Mouse (Mus musculus): ENCODE data around the gene Lmntd2. TPM values are rescaled to one million over a fixed set of nuclear protein-coding genes. Genes with fewer than 3 reads are reported as not detected.

The Lmntd2 gene
- polyA plus RNA-seq, 1 experiment from 2014 or later = 1.4 TPM

- peak; percentile 6; the same call in 1 of the 2 replicates for ATAC-seq (ENCODE audit: low read depth)
- Histone ChIP-seq H3K36me3 (ENCODE audit: control insufficient read depth, insufficient read depth, low read length) (peaks cover 25% of the 10 kb centered on the region), H3K9me3 (ENCODE audit: control insufficient read depth, low read length) (no peaks in the 10 kb centered on the region), H3K27me3 (ENCODE audit: control insufficient read depth, insufficient read depth, low read depth, low read length) (peaks cover 4% of the 10 kb centered on the region; the same call in 1 of the 2 replicates), H3K4me3 (ENCODE audit: low read length) (peak overlapping the region; percentile 94), H3K4me2 (ENCODE audit: low read depth, low read length) (peak overlapping the region; percentile 96), H3K9ac (ENCODE audit: low read length) (peak overlapping the region; percentile 63), H3K27ac (ENCODE audit: low read length) (peak overlapping the region; percentile 68), H3K4me1 (replicated peaks; ENCODE audit: control insufficient read depth, insufficient read depth, low read length) (peaks cover 19% of the 10 kb centered on the region)
- WGBS = 0% methylated on average over 28 of the region's 28 CpGs
Observed at GRCm38 (mm10) chr7:141194830-141195229, 19.1 kb downstream of the Lmntd2 start.

DNA sequence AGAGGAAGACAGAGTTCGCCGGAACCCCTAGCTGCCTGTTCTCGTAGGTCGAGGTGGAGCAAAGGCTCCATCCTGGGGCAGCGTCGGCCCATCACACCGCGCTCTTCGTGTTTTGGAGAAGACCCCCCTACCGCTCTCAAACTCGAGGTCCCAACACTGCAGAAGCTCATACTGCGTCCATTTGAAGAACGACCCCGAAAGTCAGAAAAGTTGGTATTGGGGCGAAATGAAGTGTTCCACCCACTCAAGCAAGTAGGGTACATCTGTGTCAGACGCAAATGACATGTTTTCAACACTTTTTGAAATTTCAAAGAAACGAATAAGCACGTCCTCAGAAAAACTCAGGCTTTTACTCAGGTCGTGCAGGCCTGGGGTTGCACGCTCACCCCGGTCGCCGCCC lies 19.5 kb downstream of the Lmntd2 start:
- 0% methylated on average over 23 of the region's 23 CpGs for WGBS
- Histone ChIP-seq H3K4me3 (ENCODE audit: low read length) (peak overlapping the region; percentile 94), H3K27ac (ENCODE audit: low read length) (peak overlapping the region; percentile 68), H3K9ac (ENCODE audit: low read length) (peak overlapping the region; percentile 63), H3K9me3 (ENCODE audit: control insufficient read depth, low read length) (no peaks in the 10 kb centered on the region), H3K4me1 (replicated peaks; ENCODE audit: control insufficient read depth, insufficient read depth, low read length) (peaks cover 19% of the 10 kb centered on the region), H3K4me2 (ENCODE audit: low read depth, low read length) (peak overlapping the region; percentile 96), H3K36me3 (ENCODE audit: control insufficient read depth, insufficient read depth, low read length) (peaks cover 29% of the 10 kb centered on the region), H3K27me3 (ENCODE audit: control insufficient read depth, insufficient read depth, low read depth, low read length) (peaks cover 4% of the 10 kb centered on the region; the same call in 1 of the 2 replicates)
- ATAC-seq (ENCODE audit: low read depth) = no peak

- peak within 1 kb of the TSS; percentile 88 for H3K27ac ChIP-seq (ENCODE audit: low read length)
- H3K9ac ChIP-seq (ENCODE audit: low read length) = peak within 1 kb of the TSS; percentile 97
- H3K4me1 ChIP-seq (replicated peaks; ENCODE audit: control insufficient read depth, insufficient read depth, low read length) = peaks cover 19% of the 10 kb centered on the region
- peak within 1 kb of the TSS; percentile 96 for H3K4me2 ChIP-seq (ENCODE audit: low read depth, low read length)
- WGBS = under 1% methylated on average over 31 of the region's 39 CpGs
- H3K36me3 ChIP-seq (ENCODE audit: control insufficient read depth, insufficient read depth, low read length) = peaks cover 33% of the 10 kb centered on the region
- peak within 1 kb of the TSS; percentile 94 for H3K4me3 ChIP-seq (ENCODE audit: low read length)
- ATAC-seq (ENCODE audit: low read depth) = peak; percentile 97
- no peaks in the 10 kb centered on the region for H3K9me3 ChIP-seq (ENCODE audit: control insufficient read depth, low read length)
- H3K27me3 ChIP-seq (ENCODE audit: control insufficient read depth, insufficient read depth, low read depth, low read length) = peaks cover 4% of the 10 kb centered on the region; the same call in 1 of the 2 replicates
Observed at GRCm38 (mm10) chr7:141193948-141194347, 19.9 kb downstream of the Lmntd2 start, which contains the start of the genes Hras and Lrrc56. Gene Hras (minus strand): TSS chr7:141194005. Gene Lrrc56 (plus strand): TSS chr7:141194157.

GRCm38 (mm10) chr7:141193348-141193856 lies 20.5 kb downstream of the Lmntd2 start:
- H3K27me3 ChIP-seq (ENCODE audit: control insufficient read depth, insufficient read depth, low read depth, low read length) = peaks cover 4% of the 10 kb centered on the region; the same call in 1 of the 2 replicates
- H3K9ac ChIP-seq (ENCODE audit: low read length) = peak overlapping the region; percentile 97
- peak overlapping the region; percentile 94 for H3K4me3 ChIP-seq (ENCODE audit: low read length)
- H3K4me1 ChIP-seq (replicated peaks; ENCODE audit: control insufficient read depth, insufficient read depth, low read length) = peaks cover 19% of the 10 kb centered on the region
- peak overlapping the region; percentile 87 for H3K4me2 ChIP-seq (ENCODE audit: low read depth, low read length)
- H3K36me3 ChIP-seq (ENCODE audit: control insufficient read depth, insufficient read depth, low read length) = peaks cover 35% of the 10 kb centered on the region
- ATAC-seq (ENCODE audit: low read depth) = peak; percentile 23
- no peaks in the 10 kb centered on the region for H3K9me3 ChIP-seq (ENCODE audit: control insufficient read depth, low read length)
- 0% methylated on average over 39 of the region's 43 CpGs for WGBS
- H3K27ac ChIP-seq (ENCODE audit: low read length) = peak overlapping the region; percentile 88

- H3K36me3 ChIP-seq (ENCODE audit: control insufficient read depth, insufficient read depth, low read length) = peaks cover 35% of the 10 kb centered on the region
- peak overlapping the region; percentile 94 for H3K4me3 ChIP-seq (ENCODE audit: low read length)
- no peaks in the 10 kb centered on the region for H3K9me3 ChIP-seq (ENCODE audit: control insufficient read depth, low read length)
- H3K27me3 ChIP-seq (ENCODE audit: control insufficient read depth, insufficient read depth, low read depth, low read length) = peaks cover 4% of the 10 kb centered on the region; the same call in 1 of the 2 replicates
- H3K4me2 ChIP-seq (ENCODE audit: low read depth, low read length) = peak overlapping the region; percentile 87
- 22% methylated on average over 12 of the region's 12 CpGs for WGBS
- peak overlapping the region; percentile 88 for H3K27ac ChIP-seq (ENCODE audit: low read length)
- peaks cover 19% of the 10 kb centered on the region for H3K4me1 ChIP-seq (replicated peaks; ENCODE audit: control insufficient read depth, insufficient read depth, low read length)
- ATAC-seq (ENCODE audit: low read depth) = peak; percentile 5; the same call in 1 of the 2 replicates
- H3K9ac ChIP-seq (ENCODE audit: low read length) = peak overlapping the region; percentile 97
Observed at GRCm38 (mm10) chr7:141192776-141193347, 21.0 kb downstream of the Lmntd2 start.

DNA sequence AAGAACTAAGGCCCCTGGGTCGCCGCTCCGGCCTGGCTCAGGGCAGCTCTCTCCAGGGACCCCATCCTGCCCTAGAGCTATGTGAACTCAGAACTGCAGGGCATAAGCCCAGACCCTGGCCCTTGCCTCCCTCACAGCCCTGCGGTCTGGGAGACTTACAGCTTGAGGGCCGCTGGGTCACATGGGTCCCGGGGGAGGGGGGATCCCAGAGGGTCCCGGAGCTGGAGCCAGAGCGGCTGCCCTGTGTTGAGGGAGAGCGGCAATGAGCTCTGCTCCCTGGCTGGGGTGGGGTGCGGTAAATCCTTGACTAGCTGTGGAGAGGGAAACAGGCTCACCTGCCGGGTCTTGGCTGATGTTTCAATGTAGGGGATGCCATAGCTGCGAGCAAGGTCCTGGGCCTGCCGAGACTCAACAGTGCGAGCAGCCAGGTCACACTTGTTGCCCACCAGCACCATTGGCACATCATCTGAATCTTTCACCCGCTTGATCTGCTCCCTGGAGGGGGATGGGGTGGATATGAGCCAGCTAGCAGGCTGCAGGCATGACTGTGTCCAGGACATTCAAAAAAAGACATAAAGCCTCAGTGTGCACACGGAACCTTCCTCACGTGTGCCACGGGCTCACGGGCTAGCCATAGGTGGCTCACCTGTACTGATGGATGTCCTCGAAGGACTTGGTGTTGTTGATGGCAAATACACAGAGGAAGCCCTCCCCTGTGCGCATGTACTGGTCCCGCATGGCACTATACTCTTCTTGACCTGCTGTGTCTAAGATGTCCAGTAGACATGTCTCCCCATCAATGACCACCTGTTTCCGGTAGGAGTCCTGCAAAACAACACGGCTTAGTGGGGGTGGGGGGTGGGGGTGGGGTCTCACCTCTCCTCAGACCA lies 21.8 kb downstream of the Lmntd2 start:
- peaks cover 19% of the 10 kb centered on the region for H3K4me1 ChIP-seq (replicated peaks; ENCODE audit: control insufficient read depth, insufficient read depth, low read length)
- WGBS = 84% methylated on average over 24 of the region's 24 CpGs
- ATAC-seq (ENCODE audit: low read depth) = no peak
- H3K4me2 ChIP-seq (ENCODE audit: low read depth, low read length) = peak overlapping the region; percentile 87
- no peaks in the 10 kb centered on the region for H3K9me3 ChIP-seq (ENCODE audit: control insufficient read depth, low read length)
- H3K4me3 ChIP-seq (ENCODE audit: low read length) = peak overlapping the region; percentile 94
- H3K27me3 ChIP-seq (ENCODE audit: control insufficient read depth, insufficient read depth, low read depth, low read length) = peaks cover 3% of the 10 kb centered on the region; the same call in 1 of the 2 replicates
- H3K9ac ChIP-seq (ENCODE audit: low read length) = peak overlapping the region; percentile 97; the same call in 1 of the 2 replicates
- H3K36me3 ChIP-seq (ENCODE audit: control insufficient read depth, insufficient read depth, low read length) = peaks cover 35% of the 10 kb centered on the region
- H3K27ac ChIP-seq (ENCODE audit: low read length) = no peak overlapping the region

- Histone ChIP-seq H3K9me3 (ENCODE audit: control insufficient read depth, low read length) (no peaks in the 10 kb centered on the region), H3K4me2 (ENCODE audit: low read depth, low read length) (no peak overlapping the region), H3K27me3 (ENCODE audit: control insufficient read depth, insufficient read depth, low read depth, low read length) (no peaks in the 10 kb centered on the region), H3K36me3 (ENCODE audit: control insufficient read depth, insufficient read depth, low read length) (peaks cover 35% of the 10 kb centered on the region), H3K27ac (ENCODE audit: low read length) (0 out of 2 replicates have a peak overlapping the region, but pooled peaks have one; percentile 22), H3K4me1 (replicated peaks; ENCODE audit: control insufficient read depth, insufficient read depth, low read length) (peaks cover 19% of the 10 kb centered on the region), H3K9ac (ENCODE audit: low read length) (no peak overlapping the region), H3K4me3 (ENCODE audit: low read length) (no peak overlapping the region)
- no peak for ATAC-seq (ENCODE audit: low read depth)
- 68% methylated on average over 14 of the region's 14 CpGs for WGBS
Observed at GRCm38 (mm10) chr7:141191036-141191435, 22.8 kb downstream of the Lmntd2 start.

- H3K4me1 ChIP-seq (replicated peaks; ENCODE audit: control insufficient read depth, insufficient read depth, low read length) = peaks cover 19% of the 10 kb centered on the region
- H3K4me2 ChIP-seq (ENCODE audit: low read depth, low read length) = no peak overlapping the region
- H3K9ac ChIP-seq (ENCODE audit: low read length) = no peak overlapping the region
- H3K4me3 ChIP-seq (ENCODE audit: low read length) = no peak overlapping the region
- no peak for ATAC-seq (ENCODE audit: low read depth)
- peaks cover 35% of the 10 kb centered on the region for H3K36me3 ChIP-seq (ENCODE audit: control insufficient read depth, insufficient read depth, low read length)
- H3K9me3 ChIP-seq (ENCODE audit: control insufficient read depth, low read length) = no peaks in the 10 kb centered on the region
- no peak overlapping the region for H3K27ac ChIP-seq (ENCODE audit: low read length)
- WGBS = 90% methylated on average over 3 of the region's 3 CpGs
- no peaks in the 10 kb centered on the region for H3K27me3 ChIP-seq (ENCODE audit: control insufficient read depth, insufficient read depth, low read depth, low read length)
Observed at GRCm38 (mm10) chr7:141190220-141190619, 23.7 kb downstream of the Lmntd2 start.

- no peak overlapping the region for H3K9ac ChIP-seq (ENCODE audit: low read length)
- H3K4me1 ChIP-seq (replicated peaks; ENCODE audit: control insufficient read depth, insufficient read depth, low read length) = peaks cover 17% of the 10 kb centered on the region
- no peaks in the 10 kb centered on the region for H3K9me3 ChIP-seq (ENCODE audit: control insufficient read depth, low read length)
- no peak overlapping the region for H3K4me2 ChIP-seq (ENCODE audit: low read depth, low read length)
- WGBS = 91% methylated on average over 3 of the region's 3 CpGs
- ATAC-seq (ENCODE audit: low read depth) = no peak
- H3K27ac ChIP-seq (ENCODE audit: low read length) = no peak overlapping the region
- no peak overlapping the region for H3K4me3 ChIP-seq (ENCODE audit: low read length)
- no peaks in the 10 kb centered on the region for H3K27me3 ChIP-seq (ENCODE audit: control insufficient read depth, insufficient read depth, low read depth, low read length)
- peaks cover 35% of the 10 kb centered on the region for H3K36me3 ChIP-seq (ENCODE audit: control insufficient read depth, insufficient read depth, low read length)
Observed at GRCm38 (mm10) chr7:141188733-141189132, 25.1 kb downstream of the Lmntd2 start.
